Mouse (Mus musculus) liver, postnatal 0 days (tissue): Measurements from ENCODE around the gene Gm49027.

Experiments used
- CTCF ChIP-seq: sonication (generic); IDR thresholded peaks from 2 replicates; pipeline ENCODE4 v1.5.1; 2016; ENCODE audit warnings: antibody characterized with exemption, low read depth
- EP300 ChIP-seq: IDR thresholded peaks from 2 replicates; pipeline ENCODE4 v1.6.1; 2016; ENCODE audit warnings: antibody characterized with exemption, low read depth, mild to moderate bottlenecking

DNA sequence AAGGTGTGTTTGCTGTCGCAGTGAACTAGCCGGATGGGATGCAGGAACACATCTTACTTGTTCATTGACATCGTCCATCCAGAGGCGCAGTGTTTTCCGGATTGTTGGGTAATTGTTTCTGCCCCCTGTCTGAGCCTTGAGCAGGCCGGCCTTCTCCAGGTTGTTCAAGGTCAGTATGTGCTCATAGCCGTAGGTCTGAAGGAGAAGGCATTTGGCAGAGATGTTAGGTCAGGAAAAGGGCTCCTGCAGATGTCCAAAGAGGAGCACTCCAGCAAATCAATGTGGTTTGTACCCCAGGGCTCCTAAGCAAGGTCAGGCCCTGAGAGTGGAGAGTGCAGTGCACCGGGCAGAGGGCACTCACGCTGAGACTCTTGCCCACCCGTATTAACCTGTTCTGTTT lies 8.5 kb upstream of the Gm49027 start:
- TF ChIP-seq EP300 (no peak), CTCF (no peak)
